Mouse (Mus musculus): Measurements from ENCODE around the gene Senp3. TPM values are rescaled to one million over a fixed set of nuclear protein-coding genes. Genes with fewer than 3 reads are reported as not detected.

Gene Senp3
- polyA plus RNA-seq, 1 experiment = 221 TPM

DNA sequence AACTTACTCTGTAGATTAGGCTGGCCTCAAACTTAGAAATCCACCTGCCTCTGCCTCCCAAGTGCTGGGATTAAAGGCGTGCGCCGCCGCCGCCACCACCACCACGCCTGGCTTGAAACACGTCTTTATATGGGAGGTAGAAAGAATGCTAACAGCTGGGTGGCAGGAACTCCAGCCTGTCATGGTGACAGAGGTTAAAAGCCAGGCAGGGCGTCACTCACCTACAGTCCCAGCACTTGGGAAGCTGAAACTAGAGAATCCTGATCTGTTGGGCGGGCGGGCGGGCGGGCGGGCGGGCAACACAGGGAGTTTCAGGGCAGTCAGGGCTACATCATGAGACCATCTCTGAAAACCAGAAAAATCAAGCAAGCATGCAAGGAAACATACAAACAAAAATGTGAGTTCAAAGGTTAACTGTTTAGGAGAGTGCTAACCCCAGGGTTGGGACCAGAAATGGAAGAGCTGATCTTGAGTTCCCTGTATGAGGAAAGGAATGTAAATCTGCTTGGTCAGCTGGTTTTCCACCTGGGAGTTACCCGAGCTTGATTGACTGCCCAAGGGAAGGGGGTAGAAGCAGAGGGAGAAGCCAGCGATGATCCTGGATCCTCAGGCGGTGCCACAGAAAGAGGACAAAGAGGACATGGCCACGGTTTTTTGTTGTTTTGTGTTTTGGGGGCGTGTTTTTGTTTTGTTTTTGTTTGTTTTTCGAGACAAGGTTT, 31.2 kb upstream of the Senp3 start:
- TF ChIP-seq CTCF (IDR thresholded peaks at IDR 0.05; ENCODE audit: low read depth, low read length) (no peak), POLR2A (IDR thresholded peaks at IDR 0.05; ENCODE audit: insufficient read depth, low read length) (no peak), EP300 (IDR thresholded peaks at IDR 0.05; ENCODE audit: insufficient read depth, low read depth, low read length) (no peak)
- Histone ChIP-seq H3K27me3 (ENCODE audit: control insufficient read depth, insufficient read depth, low read length, poor library complexity, severe bottlenecking) (no peaks in the 10 kb centered on the region), H3K27ac (ENCODE audit: insufficient read depth, low read length) (peak overlapping the region; percentile 93), H3K9ac (ENCODE audit: low read depth, poor library complexity, severe bottlenecking) (peak overlapping the region; percentile 64), H3K9me3 (replicated peaks; ENCODE audit: control insufficient read depth, insufficient read depth, low read length, poor library complexity, severe bottlenecking) (no peaks in the 10 kb centered on the region), H3K36me3 (ENCODE audit: control insufficient read depth, insufficient read depth, low read length, poor library complexity, severe bottlenecking) (no peaks in the 10 kb centered on the region), H3K4me3 (ENCODE audit: low read depth, low read length) (peak overlapping the region; percentile 68), H3K4me1 (ENCODE audit: control insufficient read depth, insufficient read depth, low read length) (peaks cover 14% of the 10 kb centered on the region)

DNA sequence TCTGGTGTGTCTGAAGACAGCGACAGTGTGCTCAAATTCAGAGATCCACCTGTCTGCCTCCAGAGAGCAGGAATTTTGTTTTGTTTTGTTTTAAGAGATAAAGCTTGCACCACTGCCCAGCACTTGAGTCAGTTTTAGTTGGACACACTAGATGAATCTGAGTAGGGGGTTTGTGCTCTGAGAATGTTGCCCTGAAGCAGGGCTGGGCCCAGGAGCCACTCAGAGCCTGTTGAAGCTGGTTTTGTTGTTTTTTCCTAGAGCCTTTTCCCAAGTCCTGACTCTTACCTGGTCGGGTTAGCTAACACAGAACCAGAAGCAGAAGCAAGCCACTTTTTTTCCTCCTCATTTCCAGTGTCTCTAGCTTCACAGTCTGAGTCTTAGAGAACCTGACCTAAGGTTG, 29.2 kb upstream of the Senp3 start:
- TF ChIP-seq POLR2A (IDR thresholded peaks at IDR 0.05; ENCODE audit: insufficient read depth, low read length) = no peak
- peak; percentile 54; the same call in 1 of the 2 replicates for TF ChIP-seq EP300 (IDR thresholded peaks at IDR 0.05; ENCODE audit: insufficient read depth, low read depth, low read length)
- no peak overlapping the region for H3K4me3 ChIP-seq (ENCODE audit: low read depth, low read length)
- peaks cover 15% of the 10 kb centered on the region for H3K4me1 ChIP-seq (ENCODE audit: control insufficient read depth, insufficient read depth, low read length)
- H3K27me3 ChIP-seq (ENCODE audit: control insufficient read depth, insufficient read depth, low read length, poor library complexity, severe bottlenecking) = no peaks in the 10 kb centered on the region
- no peaks in the 10 kb centered on the region for H3K9me3 ChIP-seq (replicated peaks; ENCODE audit: control insufficient read depth, insufficient read depth, low read length, poor library complexity, severe bottlenecking)
- peak overlapping the region; percentile 99 for H3K27ac ChIP-seq (ENCODE audit: insufficient read depth, low read length)
- peak overlapping the region; percentile 45 for H3K9ac ChIP-seq (ENCODE audit: low read depth, poor library complexity, severe bottlenecking)
- no peaks in the 10 kb centered on the region for H3K36me3 ChIP-seq (ENCODE audit: control insufficient read depth, insufficient read depth, low read length, poor library complexity, severe bottlenecking)

DNA sequence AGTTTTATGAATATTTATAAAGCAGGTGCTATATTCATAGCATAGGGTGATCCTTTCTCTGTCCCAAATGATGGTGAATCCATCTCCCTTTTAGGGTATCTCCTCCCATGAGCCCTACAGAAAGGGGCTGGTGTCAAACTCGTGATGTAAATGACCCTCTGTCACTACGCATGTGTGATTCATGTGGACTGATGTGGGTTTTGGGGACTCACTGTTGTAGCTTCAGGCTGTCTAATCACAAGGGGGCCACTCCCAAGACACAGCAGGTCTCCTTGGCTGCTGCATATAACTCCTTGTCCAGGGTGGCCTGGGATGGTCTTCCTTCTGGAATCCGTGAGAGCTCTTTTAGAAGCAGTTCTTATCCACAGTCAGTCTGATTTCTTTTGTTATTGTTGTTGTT, 28.6 kb upstream of the Senp3 start:
- H3K27ac ChIP-seq (ENCODE audit: insufficient read depth, low read length) = peak overlapping the region; percentile 99
- no peak overlapping the region for H3K4me3 ChIP-seq (ENCODE audit: low read depth, low read length)
- H3K27me3 ChIP-seq (ENCODE audit: control insufficient read depth, insufficient read depth, low read length, poor library complexity, severe bottlenecking) = no peaks in the 10 kb centered on the region
- no peaks in the 10 kb centered on the region for H3K36me3 ChIP-seq (ENCODE audit: control insufficient read depth, insufficient read depth, low read length, poor library complexity, severe bottlenecking)
- peaks cover 15% of the 10 kb centered on the region for H3K4me1 ChIP-seq (ENCODE audit: control insufficient read depth, insufficient read depth, low read length)
- peak overlapping the region; percentile 45 for H3K9ac ChIP-seq (ENCODE audit: low read depth, poor library complexity, severe bottlenecking)
- H3K9me3 ChIP-seq (replicated peaks; ENCODE audit: control insufficient read depth, insufficient read depth, low read length, poor library complexity, severe bottlenecking) = no peaks in the 10 kb centered on the region
- TF ChIP-seq POLR2A (IDR thresholded peaks at IDR 0.05; ENCODE audit: insufficient read depth, low read length) (no peak), CTCF (IDR thresholded peaks at IDR 0.05; ENCODE audit: low read depth, low read length) (no peak), EP300 (IDR thresholded peaks at IDR 0.05; ENCODE audit: insufficient read depth, low read depth, low read length) (peak; percentile 60; the same call in 1 of the 2 replicates)

DNA sequence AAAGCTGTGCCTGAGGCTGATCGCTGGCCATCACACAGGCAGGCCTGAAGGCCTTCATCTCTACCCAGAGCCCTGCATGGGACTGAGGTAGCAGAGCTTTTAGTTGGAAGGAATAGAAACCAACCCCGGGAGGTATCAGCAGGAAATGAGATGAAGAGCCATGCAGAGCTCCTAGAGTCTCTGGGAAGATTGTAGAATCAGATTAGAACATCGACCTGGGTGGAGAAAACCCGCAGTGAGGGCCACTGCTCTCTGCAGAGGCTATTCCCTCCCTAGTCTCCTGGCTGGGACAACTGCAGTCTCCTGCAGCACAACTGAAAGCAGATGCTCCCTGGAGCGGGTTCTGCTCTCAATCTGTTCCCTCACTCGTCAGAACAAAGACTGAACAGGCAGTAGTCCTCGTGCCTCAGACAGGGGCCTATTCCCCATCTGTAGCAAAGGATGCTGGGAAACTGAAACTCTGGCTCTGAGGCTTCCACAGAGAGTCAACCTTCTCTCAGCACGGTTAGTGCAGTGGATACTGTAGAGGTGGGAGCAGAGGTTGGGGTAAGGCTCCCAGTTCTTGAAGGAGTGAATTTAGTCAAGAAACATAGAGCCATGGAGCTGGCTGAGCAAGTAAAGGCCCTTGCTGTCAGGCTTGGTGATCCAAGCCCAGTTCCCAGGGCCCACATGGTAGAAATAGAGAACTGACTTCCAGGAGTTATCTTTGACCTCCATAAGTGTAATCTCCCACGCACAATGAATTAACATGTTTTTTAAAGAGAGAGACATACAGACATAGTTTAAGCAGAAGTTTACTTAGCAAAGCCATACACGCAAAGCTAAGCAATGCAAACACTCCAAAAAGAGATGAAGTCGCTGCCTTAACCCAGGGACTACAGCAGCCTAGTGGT, 27.9 kb upstream of the Senp3 start:
- no peaks in the 10 kb centered on the region for H3K27me3 ChIP-seq (ENCODE audit: control insufficient read depth, insufficient read depth, low read length, poor library complexity, severe bottlenecking)
- no peaks in the 10 kb centered on the region for H3K36me3 ChIP-seq (ENCODE audit: control insufficient read depth, insufficient read depth, low read length, poor library complexity, severe bottlenecking)
- no peaks in the 10 kb centered on the region for H3K9me3 ChIP-seq (replicated peaks; ENCODE audit: control insufficient read depth, insufficient read depth, low read length, poor library complexity, severe bottlenecking)
- peak overlapping the region; percentile 99 for H3K27ac ChIP-seq (ENCODE audit: insufficient read depth, low read length)
- peaks cover 16% of the 10 kb centered on the region for H3K4me1 ChIP-seq (ENCODE audit: control insufficient read depth, insufficient read depth, low read length)
- no peak overlapping the region for H3K4me3 ChIP-seq (ENCODE audit: low read depth, low read length)
- peak overlapping the region; percentile 18 for H3K9ac ChIP-seq (ENCODE audit: low read depth, poor library complexity, severe bottlenecking)
- TF ChIP-seq POLR2A (IDR thresholded peaks at IDR 0.05; ENCODE audit: insufficient read depth, low read length) (peak; percentile 5), CTCF (IDR thresholded peaks at IDR 0.05; ENCODE audit: low read depth, low read length) (no peak), EP300 (IDR thresholded peaks at IDR 0.05; ENCODE audit: insufficient read depth, low read depth, low read length) (peak; percentile 65; the same call in 1 of the 2 replicates)

DNA sequence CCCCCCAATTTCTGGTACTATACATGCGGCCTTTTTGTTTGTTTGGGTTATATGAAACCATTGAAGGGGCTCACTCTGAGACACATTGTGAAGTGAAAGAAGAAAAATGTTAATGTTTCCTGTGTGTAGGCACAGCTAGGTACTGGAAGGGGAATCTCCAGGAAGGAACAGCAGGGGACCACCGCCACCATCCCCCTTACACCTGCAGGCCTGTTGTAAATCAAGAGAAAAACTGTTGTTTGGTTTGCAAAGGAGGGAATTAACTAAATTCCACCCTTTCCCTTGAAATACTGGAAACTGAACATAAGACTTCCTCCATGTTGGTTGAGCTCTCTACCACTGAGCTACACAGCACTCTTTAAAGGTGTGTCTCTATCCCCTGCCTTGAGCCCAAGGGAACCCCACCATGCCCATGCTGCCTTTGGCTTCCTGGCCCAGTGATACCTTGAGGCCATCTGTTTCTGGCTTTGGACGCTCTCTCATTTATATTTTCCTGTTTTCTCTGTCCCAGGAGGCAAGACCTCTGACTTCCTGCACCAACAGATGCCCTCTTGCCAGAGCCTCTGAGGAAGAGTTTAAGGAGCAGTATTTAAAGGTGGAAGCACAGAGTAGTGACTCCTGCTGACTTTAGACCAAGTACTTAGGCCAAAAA, 26.9 kb upstream of the Senp3 start:
- H3K9ac ChIP-seq (ENCODE audit: low read depth, poor library complexity, severe bottlenecking) = peak overlapping the region; percentile 28
- H3K27me3 ChIP-seq (ENCODE audit: control insufficient read depth, insufficient read depth, low read length, poor library complexity, severe bottlenecking) = no peaks in the 10 kb centered on the region
- peaks cover 17% of the 10 kb centered on the region for H3K4me1 ChIP-seq (ENCODE audit: control insufficient read depth, insufficient read depth, low read length)
- H3K36me3 ChIP-seq (ENCODE audit: control insufficient read depth, insufficient read depth, low read length, poor library complexity, severe bottlenecking) = no peaks in the 10 kb centered on the region
- TF ChIP-seq EP300 (IDR thresholded peaks at IDR 0.05; ENCODE audit: insufficient read depth, low read depth, low read length) (peak; percentile 96), POLR2A (IDR thresholded peaks at IDR 0.05; ENCODE audit: insufficient read depth, low read length) (no peak)
- no peak overlapping the region for H3K4me3 ChIP-seq (ENCODE audit: low read depth, low read length)
- H3K9me3 ChIP-seq (replicated peaks; ENCODE audit: control insufficient read depth, insufficient read depth, low read length, poor library complexity, severe bottlenecking) = no peaks in the 10 kb centered on the region
- peak overlapping the region; percentile 99 for H3K27ac ChIP-seq (ENCODE audit: insufficient read depth, low read length)
